Mouse (Mus musculus): ENCODE data around the gene Ap2a1.

DNA sequence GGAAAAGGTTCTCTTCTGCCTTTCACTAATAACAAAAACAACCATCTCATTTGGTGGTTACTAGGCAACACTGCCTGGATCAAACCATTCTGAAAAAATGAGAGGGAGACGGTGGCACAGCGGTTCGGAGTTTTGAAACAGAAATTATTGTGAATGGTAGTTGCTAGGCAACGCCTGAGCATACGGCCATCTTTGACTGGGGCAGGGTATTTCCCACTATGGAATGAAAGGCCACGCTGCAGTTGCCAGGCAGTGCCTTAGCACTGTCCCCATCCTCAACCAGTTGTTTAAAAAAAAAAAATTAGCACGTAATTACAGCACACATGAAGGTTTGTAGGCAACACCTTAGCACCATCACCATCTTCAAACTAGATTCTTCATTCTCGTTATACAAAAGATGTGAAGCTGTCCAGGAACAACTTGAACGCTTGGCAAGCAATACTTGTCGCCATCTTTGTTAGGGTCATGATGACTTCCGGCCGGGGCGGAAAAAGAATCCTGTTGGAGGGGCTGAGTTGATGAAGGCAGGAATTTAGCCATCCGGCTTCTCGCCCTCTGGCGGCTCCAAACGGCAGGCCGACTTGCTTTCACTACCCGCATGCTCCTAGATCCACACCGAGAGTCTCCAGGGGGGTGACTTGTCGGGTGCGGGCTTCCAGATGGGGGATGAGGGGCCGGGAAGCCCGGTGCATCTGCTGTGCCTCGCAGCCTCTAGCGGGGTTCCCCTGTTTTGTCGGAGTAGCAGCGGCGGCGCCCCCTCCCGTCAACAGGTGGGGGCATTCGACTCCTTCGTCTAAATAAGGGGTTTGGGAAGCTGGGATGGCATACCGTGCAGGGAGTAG is 33.5 kb downstream of the Ap2a1 start, which contains the start of gene Fuz:
- TF ChIP-seq CTCF (IDR thresholded peaks at IDR 0.05; ENCODE audit: low read depth): peak; percentile 59
- no peak; the same call in 1 of the 2 replicates for TF ChIP-seq EP300 (IDR thresholded peaks at IDR 0.05; ENCODE audit: low read depth)

Data from liver, postnatal 0 days (tissue).